Mouse (Mus musculus) small intestine, adult 2 months (tissue): ENCODE measurements at regions not wholly inside any gene's neighbourhood (a gene's known extent, or its start where the extent isn't known, plus 50 kb on each side); places are given as distances from the start of the nearest gene placed in this dataset.

Source experiments
- H3K27ac ChIP-seq: fragments of 200-500 bp; 2 replicates; pipeline ENCODE4 v1.5.1; 2012; ENCODE audit warnings: low read depth, low read length, control low read depth, inconsistent platforms; ENCODE audit not compliant: insufficient read depth
- H3K27me3 ChIP-seq: fragments of 200-500 bp; 2 replicates; pipeline ENCODE4 v1.6.1; 2012; ENCODE audit warnings: mild to moderate bottlenecking, moderate library complexity, low read length, inconsistent platforms; ENCODE audit not compliant: control insufficient read depth, insufficient read depth
- H3K36me3 ChIP-seq: fragments of 200-500 bp; 2 replicates; pipeline ENCODE4 v1.6.1; 2012; ENCODE audit warnings: mild to moderate bottlenecking, low read length, control low read depth, inconsistent platforms; ENCODE audit not compliant: control insufficient read depth, insufficient read depth
- H3K4me1 ChIP-seq: fragments of 200-500 bp; 2 replicates; pipeline ENCODE4 v1.6.1; 2012; ENCODE audit warnings: low read length, inconsistent platforms, mixed read lengths; ENCODE audit not compliant: control insufficient read depth, insufficient read depth, insufficient read length
- H3K4me3 ChIP-seq: fragments of 200-500 bp; 2 replicates; pipeline ENCODE4 v1.5.1; 2012; ENCODE audit warnings: low read depth, mild to moderate bottlenecking, control low read depth, inconsistent platforms, low read length, moderate library complexity
- CTCF ChIP-seq: fragments of 200-500 bp; IDR thresholded peaks from 2 replicates; pipeline ENCODE4 v1.5.1; 2012; ENCODE audit warnings: low read depth, mild to moderate bottlenecking, control low read depth, inconsistent platforms, low read length, moderate library complexity, mixed read lengths; ENCODE audit not compliant: insufficient replicate concordance, insufficient read length; ENCODE audit errors: extremely low read depth
- POLR2A ChIP-seq: fragments of 200-500 bp; IDR thresholded peaks from 2 replicates; pipeline ENCODE4 v1.6.1; 2012; ENCODE audit warnings: low read depth, mild to moderate bottlenecking, control low read depth, inconsistent platforms, low read length, moderate library complexity
- WGBS: fragments of 180-500 bp; shearing (Covaris S2); methylation state at CpG from one replicate; pipeline ENCODE4 v1.1.7; 2018; 5-methylcytosine and 5-hydroxymethylcytosine counted together

DNA sequence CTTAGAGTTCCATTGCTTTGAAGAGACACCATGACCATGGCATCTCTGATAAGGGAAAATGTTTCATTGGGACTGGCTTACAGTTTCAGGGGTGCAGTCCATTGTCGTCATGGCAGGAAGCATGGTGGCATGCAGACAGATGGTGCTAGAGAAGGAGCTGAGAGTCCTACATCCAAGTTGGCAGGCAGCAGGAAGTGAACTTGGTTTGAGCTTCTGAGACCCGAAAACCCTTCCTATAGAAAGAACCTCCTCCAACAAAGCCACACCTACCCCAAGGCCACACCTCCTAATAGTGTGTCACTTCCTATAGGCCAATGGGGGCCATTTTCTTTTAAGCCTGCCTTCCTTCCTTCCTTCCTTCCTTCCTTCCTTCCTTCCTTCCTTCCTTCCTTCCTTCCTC lies 107.1 kb upstream of the Serp2 start:
- no peaks in the 10 kb centered on the region for H3K27me3 ChIP-seq
- TF ChIP-seq POLR2A (no peak), CTCF (no peak)
- no peaks in the 10 kb centered on the region for H3K4me1 ChIP-seq
- H3K27ac ChIP-seq = no peak overlapping the region
- H3K4me3 ChIP-seq = no peak overlapping the region
- 94% methylated on average over 2 of the region's 2 CpGs for WGBS
- no peaks in the 10 kb centered on the region for H3K36me3 ChIP-seq

DNA sequence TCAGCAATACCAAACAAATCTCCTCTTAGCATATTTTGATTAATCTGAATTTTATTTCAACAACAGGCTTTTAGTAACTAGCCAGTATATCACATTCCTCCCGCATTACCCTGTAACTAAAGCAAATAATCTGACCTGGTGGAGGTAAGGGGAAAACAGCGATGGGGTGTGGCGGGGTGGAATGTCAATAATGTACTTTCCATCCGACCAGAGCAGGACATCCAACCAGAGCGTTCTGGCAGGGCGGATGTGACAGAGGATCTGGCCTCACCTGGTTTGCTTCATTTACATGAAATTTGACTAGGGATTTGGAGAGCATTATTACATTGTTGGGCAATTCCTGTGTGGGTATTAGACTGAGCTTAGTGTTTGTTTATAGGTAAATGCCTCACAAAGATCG lies 106.2 kb upstream of the Serp2 start:
- Histone ChIP-seq H3K4me3 (no peak overlapping the region), H3K4me1 (peaks cover 2% of the 10 kb centered on the region), H3K27me3 (no peaks in the 10 kb centered on the region), H3K36me3 (no peaks in the 10 kb centered on the region), H3K27ac (no peak overlapping the region)
- 51% methylated on average over 7 of the region's 7 CpGs for WGBS
- TF ChIP-seq POLR2A = no peak
- no peak for TF ChIP-seq CTCF

DNA sequence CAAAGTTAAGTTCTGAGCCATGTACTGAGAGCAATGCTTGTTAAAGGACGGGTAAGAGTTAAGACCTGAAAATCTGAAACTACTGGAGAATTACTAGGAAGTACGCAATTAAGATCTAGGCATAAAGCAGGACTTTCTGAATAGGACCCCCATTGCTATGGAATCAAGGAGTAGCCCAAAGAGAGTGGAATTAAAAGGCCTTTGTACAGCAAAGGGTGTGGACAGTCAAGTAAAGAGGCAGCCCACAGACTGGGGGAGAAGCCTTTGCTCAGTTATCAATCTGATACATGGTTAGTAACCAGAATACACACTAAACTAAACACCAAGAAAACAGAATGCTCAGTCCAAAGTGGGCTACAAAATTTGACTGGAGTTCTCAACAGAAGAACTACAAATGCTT lies 104.2 kb upstream of the Serp2 start:
- 93% methylated on average over 2 of the region's 2 CpGs for WGBS
- TF ChIP-seq POLR2A = no peak
- no peak for TF ChIP-seq CTCF

DNA sequence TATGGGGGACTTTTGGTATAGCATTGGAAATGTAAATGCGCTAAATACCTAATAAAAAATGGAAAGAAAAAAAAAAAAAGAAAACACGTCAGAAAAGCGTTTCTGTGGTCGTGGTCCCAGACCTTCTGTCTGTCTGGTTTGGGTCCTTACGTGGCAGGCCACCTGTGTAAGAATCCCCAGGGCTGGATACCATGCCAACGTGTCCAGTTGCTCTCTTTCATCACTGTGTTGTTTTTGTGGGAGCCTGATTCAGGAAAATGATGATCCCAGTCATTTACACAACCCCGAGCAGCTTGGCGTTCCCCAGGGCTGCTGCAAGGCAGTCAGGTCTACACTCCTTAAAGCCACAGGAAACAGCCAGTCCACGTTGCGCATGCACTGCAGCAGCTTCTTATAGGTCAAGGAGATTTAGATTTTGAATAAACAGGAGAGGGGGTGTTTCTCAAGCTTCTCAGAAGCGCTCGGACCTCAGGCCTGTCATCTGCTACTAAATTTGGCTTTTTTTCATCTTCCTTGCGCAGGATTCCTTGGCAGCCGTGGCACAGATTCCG lies 102.3 kb upstream of the Serp2 start:
- Histone ChIP-seq H3K27ac (no peak overlapping the region), H3K27me3 (no peaks in the 10 kb centered on the region), H3K4me3 (no peak overlapping the region), H3K36me3 (no peaks in the 10 kb centered on the region), H3K4me1 (peaks cover 3% of the 10 kb centered on the region)
- no peak for TF ChIP-seq CTCF
- WGBS = 79% methylated on average over 15 of the region's 15 CpGs

More for the DNA sequence above, 104.2 kb upstream of the Serp2 start:
- no peak overlapping the region for H3K4me3 ChIP-seq
- H3K4me1 ChIP-seq = peaks cover 3% of the 10 kb centered on the region
- no peaks in the 10 kb centered on the region for H3K27me3 ChIP-seq
- H3K36me3 ChIP-seq = no peaks in the 10 kb centered on the region
- no peak overlapping the region for H3K27ac ChIP-seq

DNA sequence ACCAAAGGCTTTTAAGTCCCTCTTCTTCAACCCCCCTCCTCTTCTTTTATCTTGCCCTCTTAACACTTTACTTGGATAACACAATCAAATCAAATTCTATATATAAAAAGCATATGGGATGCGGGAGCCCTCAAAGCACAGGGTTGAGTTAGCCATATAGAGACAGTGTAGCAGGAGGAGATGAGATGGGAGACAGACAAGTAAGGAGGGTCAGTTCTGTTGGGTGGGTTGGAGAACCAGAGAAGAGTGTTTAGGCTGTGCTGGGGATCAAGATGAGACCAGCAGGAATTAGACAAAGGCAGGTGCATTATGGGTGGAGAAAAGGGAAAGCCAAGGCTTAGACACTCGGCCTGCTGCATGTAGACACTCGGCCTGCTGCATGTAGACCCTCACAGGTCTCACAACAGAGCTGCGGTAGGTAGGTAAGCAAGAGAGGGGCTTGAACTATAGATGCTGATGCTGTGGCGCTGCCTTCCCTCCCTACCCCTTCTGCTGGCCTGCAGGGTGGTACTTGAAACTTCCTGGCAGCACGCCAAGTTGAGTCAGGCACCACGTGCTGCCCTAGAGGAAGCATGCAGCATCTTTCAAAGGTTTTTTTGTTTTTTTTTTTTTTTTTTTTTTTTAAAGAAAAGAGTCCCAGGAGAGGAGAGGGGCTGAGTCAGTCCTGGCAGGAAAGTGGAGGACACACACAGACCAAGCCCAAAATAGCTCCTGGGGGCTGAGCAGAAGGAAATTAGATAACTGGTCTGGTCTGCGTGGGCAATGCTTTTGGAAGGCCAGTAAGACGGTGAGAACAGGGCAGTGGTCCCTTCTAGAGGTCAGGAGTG lies 101.3 kb upstream of the Serp2 start:
- Histone ChIP-seq H3K36me3 (no peaks in the 10 kb centered on the region), H3K27ac (no peak overlapping the region), H3K4me3 (no peak overlapping the region), H3K4me1 (peaks cover 3% of the 10 kb centered on the region), H3K27me3 (no peaks in the 10 kb centered on the region)
- 59% methylated on average over 9 of the region's 9 CpGs for WGBS
- TF ChIP-seq CTCF (no peak), POLR2A (no peak)

DNA sequence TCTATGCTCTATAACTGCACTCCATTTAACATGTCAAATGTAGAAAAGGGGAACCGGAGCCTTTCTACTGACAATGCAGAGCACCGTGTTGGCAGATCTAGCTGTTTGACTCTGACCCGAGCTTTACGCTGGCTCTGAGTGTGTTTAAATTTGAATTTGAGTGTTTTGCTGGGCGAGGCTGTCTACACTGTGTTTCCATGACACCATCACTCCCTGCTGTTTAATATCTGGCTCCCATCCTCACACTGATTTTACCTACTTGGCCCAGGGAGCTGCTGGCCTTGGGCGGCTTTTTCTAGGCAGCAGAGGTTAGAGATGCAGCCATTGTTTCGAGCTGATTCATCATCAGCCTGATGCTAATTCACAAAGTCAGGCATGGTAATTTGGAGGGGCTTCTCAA lies 100.7 kb upstream of the Serp2 start:
- 57% methylated on average over 7 of the region's 7 CpGs for WGBS
- no peaks in the 10 kb centered on the region for H3K36me3 ChIP-seq
- TF ChIP-seq POLR2A (no peak), CTCF (no peak)
- no peaks in the 10 kb centered on the region for H3K27me3 ChIP-seq
- peaks cover 3% of the 10 kb centered on the region for H3K4me1 ChIP-seq
- H3K4me3 ChIP-seq = no peak overlapping the region
- no peak overlapping the region for H3K27ac ChIP-seq

DNA sequence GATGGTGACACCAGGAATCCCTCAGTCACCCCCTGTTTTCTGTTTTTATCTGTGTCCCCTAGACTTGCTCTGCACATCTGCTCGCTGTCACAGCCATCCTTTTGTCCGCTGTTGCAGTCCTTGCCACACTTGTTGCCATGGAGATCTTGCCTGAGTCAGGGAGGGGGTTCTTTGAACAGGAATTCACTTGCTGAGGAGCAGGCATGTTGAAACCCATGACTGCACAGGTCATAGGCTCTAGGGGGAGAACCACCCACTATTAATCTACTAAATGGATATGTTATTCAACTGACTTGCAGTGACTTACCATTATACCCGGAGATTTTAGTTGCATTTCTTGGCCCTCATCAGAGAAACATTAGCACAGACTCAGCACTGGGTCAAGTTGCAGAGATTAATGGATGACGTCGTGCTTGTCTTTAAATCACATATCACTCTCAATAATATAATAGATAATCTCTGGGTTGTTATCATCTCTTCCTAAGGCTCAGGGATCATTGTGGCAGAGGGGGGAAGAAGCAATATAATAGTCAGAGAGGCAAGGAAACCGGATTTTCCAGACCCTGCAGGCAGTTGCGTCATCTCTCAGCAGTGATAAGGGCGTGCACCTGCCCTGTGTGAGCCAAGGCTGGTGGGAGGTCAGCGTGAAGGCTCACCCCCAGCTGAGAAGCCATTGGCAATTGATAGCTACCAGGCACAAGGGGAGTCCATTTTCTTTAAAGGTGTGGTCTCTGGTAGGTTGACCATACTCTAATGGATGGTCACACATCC lies 95.9 kb upstream of the Serp2 start:
- Histone ChIP-seq H3K4me3 (no peak overlapping the region), H3K36me3 (no peaks in the 10 kb centered on the region), H3K4me1 (no peaks in the 10 kb centered on the region), H3K27me3 (no peaks in the 10 kb centered on the region), H3K27ac (no peak overlapping the region)
- 36% methylated on average over 9 of the region's 9 CpGs for WGBS
- TF ChIP-seq CTCF (no peak), POLR2A (no peak)
